Mouse (Mus musculus) left cerebral cortex, postnatal 36 days (tissue): ENCODE data around the gene Tacc2. TPM values are rescaled to one million over a fixed set of nuclear protein-coding genes. Genes with fewer than 3 reads are reported as not detected.

Experiments
- DNase-seq, 2 experiments: peaks; one replicate each; pipeline ENCODE4 v3.0.0; 2021 to 2022; ENCODE audit warnings: low spot score in 2 of 2, mixed read lengths in 1 of 2
- intact Hi-C: fragments of 180-260 bp; cut with DNase I; formaldehyde crosslinking; loops from one replicate; pipeline ENCODE4 v1.15.1; 2025
- total RNA-seq, 2 experiments: library from RNA; stranded (reverse); gene quantifications; 2 replicates each; pipeline ENCODE4 v1.2.3; 2021

Gene Tacc2
- total RNA-seq, 2 experiments from 2014 or later, result 63.0 to 69.5 TPM

- DNase-seq, result peak; percentile 63 to 78
These were observed 26.3 kb downstream of the Tacc2 start for GRCm38 (mm10) chr7:130603556-130603955.

GRCm38 (mm10) chr7:130604390-130604789, 27.2 kb downstream of the Tacc2 start:
- peak in 1 of 2 experiments; percentile 26 for DNase-seq
- intact Hi-C loops, result loop anchor here (5.0 kb wide), 1 partner anchor 57 kb away; no protein-coding TSS in a partner anchor

More at GRCm38 (mm10) chr7:130603556-130603955, 26.3 kb downstream of the Tacc2 start:
- intact Hi-C loops, result loop anchor here (5.0 kb wide), 1 partner anchor 56 kb away; no protein-coding TSS in a partner anchor

- intact Hi-C loops, result no loop called here
- no peak for DNase-seq
These were observed 27.9 kb downstream of the Tacc2 start for GRCm38 (mm10) chr7:130605111-130605510.

- intact Hi-C loops, result no loop called here
- no peak for DNase-seq
These were observed 29.7 kb downstream of the Tacc2 start for GRCm38 (mm10) chr7:130606958-130607357.

- intact Hi-C loops, result no loop called here
- no peak for DNase-seq
These were observed 36.7 kb downstream of the Tacc2 start for GRCm38 (mm10) chr7:130613973-130614372.

GRCm38 (mm10) chr7:130617591-130617990, 40.4 kb downstream of the Tacc2 start:
- no peak for DNase-seq

GRCm38 (mm10) chr7:130621068-130621467, 43.8 kb downstream of the Tacc2 start:
- no peak for DNase-seq
- intact Hi-C loops, result no loop called here

More at GRCm38 (mm10) chr7:130617591-130617990, 40.4 kb downstream of the Tacc2 start:
- intact Hi-C loops, result no loop called here

- no peak for DNase-seq
These were observed 44.7 kb downstream of the Tacc2 start for GRCm38 (mm10) chr7:130621953-130622352.

GRCm38 (mm10) chr7:130622359-130622758, 45.1 kb downstream of the Tacc2 start:
- no peak for DNase-seq
- intact Hi-C loops, result no loop called here

More at GRCm38 (mm10) chr7:130621953-130622352, 44.7 kb downstream of the Tacc2 start:
- intact Hi-C loops, result no loop called here

GRCm38 (mm10) chr7:130624299-130624698, 47.1 kb downstream of the Tacc2 start:
- DNase-seq, result no peak
- intact Hi-C loops, result no loop called here

- intact Hi-C loops, result no loop called here
- DNase-seq, result no peak
These were observed 48.1 kb downstream of the Tacc2 start for GRCm38 (mm10) chr7:130625361-130625760.

GRCm38 (mm10) chr7:130628601-130629000, 51.4 kb downstream of the Tacc2 start:
- DNase-seq, result no peak
- intact Hi-C loops, result no loop called here

- no peak for DNase-seq
- intact Hi-C loops, result no loop called here
These were observed 52.8 kb downstream of the Tacc2 start for GRCm38 (mm10) chr7:130629999-130630398.

GRCm38 (mm10) chr7:130630956-130631355, 53.7 kb downstream of the Tacc2 start:
- intact Hi-C loops, result no loop called here
- DNase-seq, result no peak

GRCm38 (mm10) chr7:130631553-130632378, 54.5 kb downstream of the Tacc2 start:
- DNase-seq, result no peak
- intact Hi-C loops, result no loop called here

- intact Hi-C loops, result no loop called here
- DNase-seq, result no peak
These were observed 55.1 kb downstream of the Tacc2 start for GRCm38 (mm10) chr7:130632379-130632732.

- DNase-seq, result no peak
- intact Hi-C loops, result no loop called here
These were observed 57.1 kb downstream of the Tacc2 start for GRCm38 (mm10) chr7:130634259-130634871.

GRCm38 (mm10) chr7:130635212-130635611, 58.0 kb downstream of the Tacc2 start:
- intact Hi-C loops, result no loop called here

GRCm38 (mm10) chr7:130636274-130636673, 59.0 kb downstream of the Tacc2 start:
- intact Hi-C loops, result no loop called here
- no peak for DNase-seq

More at GRCm38 (mm10) chr7:130635212-130635611, 58.0 kb downstream of the Tacc2 start:
- DNase-seq, result no peak

- intact Hi-C loops, result no loop called here
- no peak for DNase-seq
These were observed 59.7 kb downstream of the Tacc2 start for GRCm38 (mm10) chr7:130636902-130637301.

GRCm38 (mm10) chr7:130637811-130638210, 60.6 kb downstream of the Tacc2 start:
- intact Hi-C loops, result no loop called here
- no peak for DNase-seq
